Mouse (Mus musculus) cerebellum, adult 2 months (tissue): Measurements from ENCODE around the gene Bmper.

Experiments used
- CTCF ChIP-seq: fragments of 200-500 bp; IDR thresholded peaks from 2 replicates; pipeline ENCODE4 v1.5.1; 2011; ENCODE audit warnings: low read depth, mild to moderate bottlenecking, control low read depth, low read length, moderate library complexity, borderline replicate concordance; ENCODE audit not compliant: insufficient read depth
- POLR2A ChIP-seq: fragments of 200-500 bp; IDR thresholded peaks from 2 replicates; pipeline ENCODE4 v1.6.1; 2011; ENCODE audit warnings: low read length, control low read depth, borderline replicate concordance; ENCODE audit not compliant: insufficient read depth

DNA sequence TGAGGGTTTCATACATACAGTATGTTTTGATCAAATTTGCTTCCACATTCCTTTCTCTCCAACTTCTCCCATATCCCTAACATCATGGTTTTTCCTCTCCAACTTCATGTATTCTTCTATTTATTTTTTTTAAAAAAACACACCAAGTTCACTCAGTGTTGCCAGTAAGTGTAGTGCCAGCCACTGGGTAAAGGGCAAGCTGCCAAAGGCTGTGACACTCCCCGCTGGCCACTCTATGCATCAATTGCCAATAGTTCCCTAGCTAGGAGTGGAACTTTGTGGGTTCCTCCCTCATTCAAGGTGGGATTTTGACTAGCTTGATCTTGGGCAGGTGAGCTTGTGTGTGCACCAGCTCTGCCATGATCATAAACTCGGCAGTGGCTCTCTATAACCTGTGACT lies 33.0 kb downstream of the Bmper start:
- TF ChIP-seq CTCF: no peak
- no peak for TF ChIP-seq POLR2A
